Mouse (Mus musculus) heart, adult 18-20 months (tissue): ENCODE results near the gene Ccdc125. TPM values are rescaled to one million over a fixed set of nuclear protein-coding genes. Genes with fewer than 3 reads are reported as not detected.
"Not testable (repeated sequence)": the region's sequence is repeated elsewhere in the genome, so short reads cannot be mapped to it uniquely, and the experiment has no call there.

Experiments used
- DNase-seq, 2 experiments: peaks; one replicate each; pipeline ENCODE4 v3.0.0; 2021 to 2022; ENCODE audit warnings: mixed read lengths in 1 of 2
- total RNA-seq, 2 experiments: library from RNA; stranded (reverse); gene quantifications; 2 replicates each; pipeline ENCODE4 v1.2.3; 2021

Ccdc125 gene
- total RNA-seq, 2 experiments from 2014 or later, result 0.17 to 0.46 TPM

GRCm38 (mm10) chr13:100721656-100722055 is 52.1 kb downstream of the Ccdc125 start:
- DNase-seq, result no peak

- DNase-seq, result no peak
Observed at GRCm38 (mm10) chr13:100724051-100724754, 54.7 kb downstream of the Ccdc125 start.

GRCm38 (mm10) chr13:100725194-100725593 is 55.7 kb downstream of the Ccdc125 start:
- no peak for DNase-seq

- DNase-seq, result no peak
Observed at GRCm38 (mm10) chr13:100728086-100728485, 58.6 kb downstream of the Ccdc125 start.

- not testable (repeated sequence) for DNase-seq
Observed at GRCm38 (mm10) chr13:100728530-100728929, 59.0 kb downstream of the Ccdc125 start.

GRCm38 (mm10) chr13:100730153-100730860 is 60.8 kb downstream of the Ccdc125 start:
- DNase-seq, result peak in 1 of 2 experiments; percentile 33

GRCm38 (mm10) chr13:100730861-100731176 is 61.3 kb downstream of the Ccdc125 start, which contains the start of gene Cdk7:
Cdk7 (minus strand) TSS chr13:100730939.
- DNase-seq, result peak; percentile 95

GRCm38 (mm10) chr13:100731462-100732046 is 62.0 kb downstream of the Ccdc125 start:
- not testable (repeated sequence) for DNase-seq

- DNase-seq, result no peak
Observed at GRCm38 (mm10) chr13:100732756-100733155, 63.2 kb downstream of the Ccdc125 start.

- no peak for DNase-seq
Observed at GRCm38 (mm10) chr13:100742831-100743230, 73.3 kb downstream of the Ccdc125 start.

- no peak for DNase-seq
Observed at GRCm38 (mm10) chr13:100743346-100744035, 74.0 kb downstream of the Ccdc125 start.

GRCm38 (mm10) chr13:100744036-100744744 is 74.7 kb downstream of the Ccdc125 start, which contains the start of gene Mrps36:
Mrps36 (minus strand) TSS chr13:100744659.
- peak; percentile 96 for DNase-seq

GRCm38 (mm10) chr13:100746090-100746489 is 76.6 kb downstream of the Ccdc125 start:
- DNase-seq, result no peak

Other genes starting within 250 kb of the Ccdc125 start
- gene Naip1, start 216.8 kb upstream of the Ccdc125 start, total RNA-seq, result under 1 TPM; 0.07 to 0.18 TPM
- 10 to 100 TPM; 21.7 to 21.9 TPM for gene Gtf2h2, start 177.1 kb upstream of the Ccdc125 start, total RNA-seq
- gene Ocln, start 117.0 kb upstream of the Ccdc125 start, total RNA-seq, result under 1 TPM; 0.57 to 0.87 TPM
- under 1 TPM; 0.42 to 0.57 TPM for gene Marveld2, start 52.7 kb upstream of the Ccdc125 start, total RNA-seq
- 10 to 100 TPM; 59.8 to 63.5 TPM for gene Ak6, start 18.7 kb upstream of the Ccdc125 start, total RNA-seq
- gene Rad17, start 18.7 kb upstream of the Ccdc125 start, total RNA-seq, result 10 to 100 TPM; 15.0 to 17.1 TPM
- 10 to 100 TPM in 1 of 2 experiments, 1 to 10 TPM in 1; 9.6 to 18.1 TPM for gene Taf9, start 18.1 kb upstream of the Ccdc125 start, total RNA-seq
- 10 to 100 TPM; 21.3 to 22.2 TPM for gene Cdk7, start 61.2 kb downstream of the Ccdc125 start, total RNA-seq
- gene Mrps36, start 74.9 kb downstream of the Ccdc125 start, total RNA-seq, result 100 to 1,000 TPM; 165 to 196 TPM
- gene Cenph, start 106.2 kb downstream of the Ccdc125 start, total RNA-seq, result not detected
- 1 to 10 TPM in 1 of 2 experiments, under 1 TPM in 1; 0.57 to 1.1 TPM for gene Ccnb1, start 116.9 kb downstream of the Ccdc125 start, total RNA-seq
- 10 to 100 TPM; 20.1 to 21.8 TPM for gene Slc30a5, start 163.7 kb downstream of the Ccdc125 start, total RNA-seq